Mouse (Mus musculus) olfactory bulb, adult 2 months (tissue): ENCODE data around the gene Mtpn. TPM values are rescaled to one million over a fixed set of nuclear protein-coding genes. Genes with fewer than 3 reads are reported as not detected.

Experiments used
- H3K27ac ChIP-seq: fragments of 200-500 bp; 2 replicates; pipeline ENCODE4 v1.5.1; 2012; ENCODE audit warnings: low read depth, low read length; ENCODE audit not compliant: insufficient read depth
- H3K4me1 ChIP-seq: fragments of 200-500 bp; 2 replicates; pipeline ENCODE4 v1.6.1; 2012; ENCODE audit warnings: low read length; ENCODE audit not compliant: control insufficient read depth, insufficient read depth
- H3K4me3 ChIP-seq: fragments of 200-500 bp; 2 replicates; pipeline ENCODE4 v1.5.1; 2012; ENCODE audit warnings: mild to moderate bottlenecking, low read depth, low read length, moderate library complexity; ENCODE audit not compliant: insufficient read depth
- CTCF ChIP-seq: fragments of 200-500 bp; IDR thresholded peaks from 2 replicates; pipeline ENCODE4 v1.5.1; 2012; ENCODE audit warnings: low read depth, mild to moderate bottlenecking, low read length, moderate library complexity; ENCODE audit not compliant: insufficient read depth
- POLR2A ChIP-seq: fragments of 200-500 bp; IDR thresholded peaks from 2 replicates; pipeline ENCODE4 v1.6.1; 2012; ENCODE audit warnings: mild to moderate bottlenecking, low read depth, low read length, moderate library complexity; ENCODE audit not compliant: insufficient read depth
- WGBS: fragments of 180-500 bp; shearing (Covaris S2); methylation state at CpG from one replicate; pipeline ENCODE4 v1.1.7; 2018; 5-methylcytosine and 5-hydroxymethylcytosine counted together
- polyA plus RNA-seq: library from polyadenylated mRNA; stranded (reverse); fragments of >200 nt; gene quantifications from 2 replicates; pipeline ENCODE4 v1.2.4, GENCODE M21; 2012; ENCODE audit warnings: low replicate concordance; ENCODE audit not compliant: missing spikeins, insufficient read depth, insufficient read length

The Mtpn gene
- polyA plus RNA-seq, 1 experiment = not detected

GRCm38 (mm10) chr6:35513362-35513761 is 26.3 kb downstream of the Mtpn start:
- TF ChIP-seq CTCF = no peak
- no peak for TF ChIP-seq POLR2A

GRCm38 (mm10) chr6:35504781-35505180 is 34.9 kb downstream of the Mtpn start:
- no peak overlapping the region for H3K4me3 ChIP-seq
- TF ChIP-seq POLR2A (no peak), CTCF (no peak)
- no peaks in the 10 kb centered on the region for H3K4me1 ChIP-seq
- 74% methylated on average over 2 of the region's 2 CpGs for WGBS
- no peak overlapping the region for H3K27ac ChIP-seq

More at GRCm38 (mm10) chr6:35513362-35513761, 26.3 kb downstream of the Mtpn start:
- Histone ChIP-seq H3K4me3 (no peak overlapping the region), H3K4me1 (no peaks in the 10 kb centered on the region), H3K27ac (no peak overlapping the region)

GRCm38 (mm10) chr6:35502904-35503303 is 36.8 kb downstream of the Mtpn start:
- Histone ChIP-seq H3K4me1 (no peaks in the 10 kb centered on the region), H3K27ac (no peak overlapping the region), H3K4me3 (no peak overlapping the region)
- TF ChIP-seq CTCF (no peak), POLR2A (no peak)
- WGBS = 70% methylated on average over 2 of the region's 2 CpGs

- no peak overlapping the region for H3K27ac ChIP-seq
Measured at GRCm38 (mm10) chr6:35499978-35500667, 39.6 kb downstream of the Mtpn start.

GRCm38 (mm10) chr6:35497406-35497805 is 42.3 kb downstream of the Mtpn start:
- no peak for TF ChIP-seq POLR2A
- TF ChIP-seq CTCF = no peak
- no peak overlapping the region for H3K4me3 ChIP-seq
- H3K27ac ChIP-seq = no peak overlapping the region
- WGBS = 87% methylated on average over 4 of the region's 4 CpGs
- no peaks in the 10 kb centered on the region for H3K4me1 ChIP-seq

More at GRCm38 (mm10) chr6:35499978-35500667, 39.6 kb downstream of the Mtpn start:
- 95% methylated on average over 5 of the region's 5 CpGs for WGBS
- H3K4me3 ChIP-seq = no peak overlapping the region
- TF ChIP-seq POLR2A (no peak), CTCF (no peak)
- no peaks in the 10 kb centered on the region for H3K4me1 ChIP-seq

- TF ChIP-seq POLR2A = no peak
- Histone ChIP-seq H3K4me1 (no peaks in the 10 kb centered on the region), H3K27ac (no peak overlapping the region), H3K4me3 (no peak overlapping the region)
- 86% methylated on average over 6 of the region's 6 CpGs for WGBS
Measured at GRCm38 (mm10) chr6:35493851-35494250, 45.8 kb downstream of the Mtpn start.

- WGBS = 59% methylated on average over 5 of the region's 5 CpGs
- H3K4me3 ChIP-seq = no peak overlapping the region
Measured at GRCm38 (mm10) chr6:35479651-35480335, 59.9 kb downstream of the Mtpn start.

GRCm38 (mm10) chr6:35476830-35477229 is 62.9 kb downstream of the Mtpn start:
- TF ChIP-seq POLR2A (no peak), CTCF (no peak)
- no peak overlapping the region for H3K27ac ChIP-seq
- no peaks in the 10 kb centered on the region for H3K4me1 ChIP-seq
- no peak overlapping the region for H3K4me3 ChIP-seq
- WGBS = 80% methylated on average over 1 of the region's 1 CpGs

More at GRCm38 (mm10) chr6:35479651-35480335, 59.9 kb downstream of the Mtpn start:
- H3K4me1 ChIP-seq = no peaks in the 10 kb centered on the region
- H3K27ac ChIP-seq = no peak overlapping the region
- TF ChIP-seq POLR2A = no peak
- no peak for TF ChIP-seq CTCF

GRCm38 (mm10) chr6:35463450-35464395 is 76.0 kb downstream of the Mtpn start:
- WGBS = 81% methylated on average over 5 of the region's 5 CpGs
- TF ChIP-seq POLR2A (no peak), CTCF (no peak)
- no peak overlapping the region for H3K27ac ChIP-seq
- H3K4me1 ChIP-seq = no peaks in the 10 kb centered on the region
- no peak overlapping the region for H3K4me3 ChIP-seq

- 94% methylated on average over 1 of the region's 1 CpGs for WGBS
- TF ChIP-seq CTCF (no peak), POLR2A (no peak)
Measured at GRCm38 (mm10) chr6:35462484-35462883, 77.2 kb downstream of the Mtpn start.

More at GRCm38 (mm10) chr6:35462484-35462883, 77.2 kb downstream of the Mtpn start:
- Histone ChIP-seq H3K4me3 (no peak overlapping the region), H3K27ac (no peak overlapping the region), H3K4me1 (no peaks in the 10 kb centered on the region)

Other genes starting within 250 kb of the Mtpn start
- gene Slc13a4, start 231.8 kb downstream of the Mtpn start, polyA plus RNA-seq = not detected in 2 replicates
- not detected in 2 replicates for gene Fam180a, start 213.7 kb downstream of the Mtpn start, polyA plus RNA-seq